Mouse (Mus musculus) spleen, adult 2 months (tissue): ENCODE data around the gene Dpep3.

Experiments
- CTCF ChIP-seq: fragments of 200-500 bp; IDR thresholded peaks from 2 replicates; pipeline ENCODE4 v1.5.1; 2011; ENCODE audit warnings: mild to moderate bottlenecking, inconsistent platforms; ENCODE audit not compliant: insufficient read depth, insufficient read length, insufficient replicate concordance; ENCODE audit errors: extremely low read depth
- POLR2A ChIP-seq: fragments of 200-500 bp; IDR thresholded peaks from 2 replicates; pipeline ENCODE4 v1.6.1; 2011; ENCODE audit warnings: low read depth, low read length, inconsistent platforms

DNA sequence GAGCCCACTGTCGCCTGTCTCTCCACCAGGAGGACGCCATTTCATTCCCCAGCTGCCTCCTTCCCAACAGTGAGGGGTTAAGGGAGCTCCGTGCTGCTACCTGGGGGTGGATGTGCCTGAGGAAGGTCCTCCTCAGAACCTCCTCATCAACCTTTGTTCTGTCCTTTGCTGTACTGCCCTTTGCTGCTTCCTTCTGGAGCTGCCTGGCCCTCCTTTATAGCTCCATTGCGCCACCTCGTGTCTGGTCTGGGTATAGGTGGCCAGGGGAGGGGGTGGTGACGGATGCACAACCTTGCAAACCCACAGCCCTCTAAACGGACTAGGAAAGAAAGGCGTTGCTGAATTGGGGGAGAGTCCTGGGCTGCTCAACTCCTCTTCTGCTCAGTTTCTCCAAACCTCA lies 48.6 kb downstream of the Dpep3 start:
- TF ChIP-seq CTCF = peak; percentile 86; the same call in 1 of the 2 replicates
- no peak for TF ChIP-seq POLR2A
